Mouse (Mus musculus): Measurements from ENCODE around the gene Glul. TPM values are rescaled to one million over a fixed set of nuclear protein-coding genes. Genes with fewer than 3 reads are reported as not detected.

Gene Glul
- total RNA-seq, 2 experiments from 2014 or later = 72.9 to 127 TPM

DNA sequence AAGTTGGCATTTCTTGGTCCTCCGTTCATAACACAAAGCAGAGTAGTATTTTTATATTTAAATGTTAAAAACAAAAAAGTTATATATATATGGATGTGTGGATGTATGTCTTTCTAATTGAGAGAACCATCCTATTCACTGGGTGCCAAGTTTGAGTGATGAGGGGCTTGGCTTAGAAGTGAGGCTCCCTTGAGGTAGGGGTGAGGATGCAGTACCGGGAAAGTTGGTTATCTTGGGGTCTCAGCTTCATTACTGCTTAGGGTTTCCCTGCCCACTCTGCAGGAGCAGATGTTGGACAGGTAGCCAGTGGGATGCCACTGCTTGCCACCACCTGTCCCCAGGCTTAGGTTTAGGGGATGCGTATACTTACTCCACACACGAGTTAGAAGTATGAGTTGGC, 9.0 kb downstream of the Glul start:
- no peak for ATAC-seq (replicated peaks; ENCODE audit: low FRiP score, poor library complexity, severe bottlenecking)

DNA sequence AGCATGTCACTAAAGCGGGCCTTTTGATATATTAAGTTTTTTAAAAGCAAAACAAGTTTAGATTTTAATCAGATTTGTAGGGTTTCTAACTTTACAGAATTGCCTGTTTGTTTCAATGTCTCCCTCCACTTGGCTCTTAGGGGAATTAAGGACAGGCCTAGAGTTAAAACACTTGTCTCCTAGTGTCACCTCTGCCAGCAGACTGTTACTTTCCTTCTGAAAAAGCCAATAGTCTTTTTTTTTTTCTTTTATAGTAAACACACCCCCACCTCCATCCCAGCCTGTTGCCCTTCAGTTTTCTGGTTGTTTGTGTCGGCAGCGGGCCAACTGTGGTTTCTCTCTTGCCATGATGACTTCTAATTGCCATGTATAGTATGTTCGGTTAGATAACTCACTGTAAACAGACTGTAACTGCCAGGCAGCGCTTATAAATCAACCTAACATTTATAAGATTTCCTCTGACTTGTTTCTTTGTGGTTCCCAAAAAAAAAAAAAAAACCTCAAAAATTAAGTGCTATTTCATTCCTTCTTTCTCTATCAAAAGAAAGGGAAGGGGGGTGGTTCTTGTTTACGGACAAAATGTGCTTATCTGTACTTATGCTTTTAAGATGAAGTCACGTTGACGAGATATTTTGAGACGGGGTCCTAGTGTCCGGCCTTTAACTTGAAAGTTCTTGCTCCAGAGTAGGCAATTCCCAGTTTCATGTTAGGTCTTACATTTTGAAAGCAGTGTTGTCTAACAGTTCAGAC, 9.6 kb downstream of the Glul start:
- ATAC-seq (replicated peaks; ENCODE audit: low FRiP score, poor library complexity, severe bottlenecking) = peak; percentile 63

DNA sequence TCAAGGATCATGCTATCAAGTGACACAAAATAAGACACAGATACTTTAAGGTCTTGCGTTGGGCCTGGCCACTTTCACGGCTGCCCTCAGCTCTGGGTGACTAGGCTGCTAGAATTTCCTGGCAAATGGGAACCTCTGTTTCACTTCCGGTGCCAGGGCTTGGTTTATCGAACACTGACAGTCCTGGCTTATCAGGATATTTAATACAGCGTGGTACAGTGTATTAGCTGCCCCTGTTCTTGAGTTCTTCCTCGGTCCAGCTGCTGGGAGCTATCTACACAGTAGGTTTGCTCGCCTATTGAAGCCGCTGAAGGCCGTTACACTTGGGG, 10.2 kb downstream of the Glul start:
- ATAC-seq (replicated peaks; ENCODE audit: low FRiP score, poor library complexity, severe bottlenecking) = peak; percentile 80

DNA sequence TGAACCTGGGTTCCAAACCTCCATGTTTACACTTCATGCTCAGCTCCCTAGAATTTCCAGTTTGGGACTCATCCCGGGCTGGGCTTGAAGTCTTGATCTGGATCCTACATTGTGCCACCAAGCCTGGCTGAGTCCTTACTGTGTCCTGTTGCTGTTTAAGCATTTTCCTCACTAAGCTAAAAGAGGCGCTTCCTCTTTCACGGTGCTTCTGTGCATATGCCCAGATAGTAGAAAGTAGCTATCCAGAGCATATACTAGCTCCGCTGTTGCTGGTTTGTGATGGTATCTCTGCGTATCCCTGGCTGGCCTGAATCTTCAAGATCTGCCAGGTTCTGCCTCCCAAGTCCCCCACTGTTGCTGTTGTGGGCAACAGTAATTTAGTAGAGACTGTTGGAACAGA, 10.7 kb downstream of the Glul start:
- ATAC-seq (replicated peaks; ENCODE audit: low FRiP score, poor library complexity, severe bottlenecking) = 0 out of 2 replicates have a peak, but pooled peaks have one; percentile 8

DNA sequence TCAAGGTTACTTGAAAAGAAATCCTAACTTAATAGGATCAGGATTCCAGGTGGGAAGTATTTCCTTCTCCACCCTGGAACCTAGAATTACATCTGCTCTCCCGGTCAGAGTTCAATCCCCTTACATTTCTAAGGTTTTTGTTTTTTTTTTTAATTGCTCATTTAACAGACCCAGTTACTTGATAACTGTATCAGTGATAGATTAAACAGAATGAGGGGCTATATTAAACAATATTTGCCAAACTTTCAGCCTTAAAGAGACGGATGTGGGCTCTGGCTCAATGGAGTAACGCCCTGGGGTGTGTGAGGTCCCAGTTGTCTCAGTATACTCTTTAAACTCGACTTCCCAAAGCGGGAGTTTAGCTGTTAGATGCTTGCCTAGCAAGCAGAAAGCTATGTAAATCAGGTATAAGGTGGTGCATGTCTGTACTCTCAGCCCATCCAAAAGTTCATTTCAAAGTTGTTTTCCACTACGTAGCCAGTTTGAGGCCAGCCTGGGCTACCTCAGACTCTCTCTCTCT, 11.6 kb downstream of the Glul start:
- ATAC-seq (replicated peaks; ENCODE audit: low FRiP score, poor library complexity, severe bottlenecking) = no peak

DNA sequence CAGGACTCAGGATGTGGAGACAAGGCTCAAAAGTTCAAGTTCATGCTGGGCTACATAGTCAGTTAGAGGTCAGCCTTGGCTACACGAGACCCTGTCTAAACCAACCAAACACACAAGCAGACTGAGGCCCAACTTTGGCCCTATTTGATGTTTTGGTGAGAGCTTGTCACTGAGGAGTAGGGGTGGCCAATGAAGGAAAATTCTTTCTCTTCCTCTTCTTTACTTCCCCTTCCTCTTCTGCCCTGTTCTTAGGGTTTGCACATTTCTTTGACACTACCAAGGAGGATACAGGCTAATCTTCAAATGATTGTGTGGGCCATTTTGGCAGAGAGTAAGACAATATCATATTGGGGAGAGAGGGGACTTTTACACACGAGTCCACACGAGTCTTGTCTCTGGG, 14.1 kb downstream of the Glul start:
- no peak for ATAC-seq (replicated peaks; ENCODE audit: low FRiP score, poor library complexity, severe bottlenecking)

DNA sequence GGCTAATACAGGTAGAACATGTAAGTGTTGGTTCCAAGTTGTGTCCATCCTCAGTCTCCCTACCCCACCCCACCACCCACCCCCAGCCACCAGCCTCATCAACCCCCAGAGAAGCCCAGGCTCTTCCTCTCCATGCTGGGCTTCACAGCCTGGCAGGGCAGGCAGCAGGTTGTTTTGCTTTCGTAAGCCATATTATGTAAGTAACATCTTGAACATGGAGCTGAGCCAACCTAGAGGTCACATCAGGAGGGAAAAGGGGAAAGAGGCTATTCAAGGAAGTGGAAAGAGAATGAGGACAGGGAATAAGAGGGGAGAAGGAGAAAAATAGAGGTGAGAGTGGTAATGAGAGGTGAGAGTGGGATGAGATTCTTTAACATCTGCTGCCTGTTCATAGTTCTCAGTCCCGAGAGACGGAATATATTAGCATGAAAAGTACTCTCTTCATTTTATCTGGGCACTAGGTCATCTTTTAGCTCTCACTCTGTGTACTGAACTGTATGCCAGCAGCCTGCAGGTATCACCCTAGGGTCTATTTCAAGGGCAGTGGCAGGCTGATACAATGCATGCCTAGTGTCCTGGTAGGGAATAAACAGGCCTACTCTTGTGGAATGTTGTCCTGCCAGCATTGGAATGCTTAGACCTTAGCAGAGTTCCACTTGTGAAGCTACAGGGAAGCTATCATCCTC, 18.9 kb downstream of the Glul start:
- no peak for ATAC-seq (replicated peaks; ENCODE audit: low FRiP score, poor library complexity, severe bottlenecking)

DNA sequence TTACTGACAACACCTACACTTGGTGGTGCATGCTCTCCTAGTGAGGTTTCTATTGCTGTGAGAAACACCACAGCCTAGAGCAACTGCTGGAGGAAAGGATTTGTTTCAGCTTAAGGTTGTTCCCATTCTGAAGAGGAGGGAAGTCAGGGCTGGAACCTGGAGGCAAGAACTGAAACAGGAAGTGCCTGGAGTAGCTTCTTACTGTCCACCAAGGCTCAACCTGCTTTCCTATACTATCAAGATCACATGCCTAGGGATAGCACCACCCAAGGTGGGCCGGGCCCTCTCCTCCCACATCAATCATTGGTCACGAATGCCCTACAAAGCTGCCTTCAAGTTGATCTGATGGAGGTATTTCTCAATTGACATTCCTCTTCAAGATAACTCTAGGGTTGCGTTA, 21.9 kb downstream of the Glul start:
- ATAC-seq (replicated peaks; ENCODE audit: low FRiP score, poor library complexity, severe bottlenecking) = no peak

DNA sequence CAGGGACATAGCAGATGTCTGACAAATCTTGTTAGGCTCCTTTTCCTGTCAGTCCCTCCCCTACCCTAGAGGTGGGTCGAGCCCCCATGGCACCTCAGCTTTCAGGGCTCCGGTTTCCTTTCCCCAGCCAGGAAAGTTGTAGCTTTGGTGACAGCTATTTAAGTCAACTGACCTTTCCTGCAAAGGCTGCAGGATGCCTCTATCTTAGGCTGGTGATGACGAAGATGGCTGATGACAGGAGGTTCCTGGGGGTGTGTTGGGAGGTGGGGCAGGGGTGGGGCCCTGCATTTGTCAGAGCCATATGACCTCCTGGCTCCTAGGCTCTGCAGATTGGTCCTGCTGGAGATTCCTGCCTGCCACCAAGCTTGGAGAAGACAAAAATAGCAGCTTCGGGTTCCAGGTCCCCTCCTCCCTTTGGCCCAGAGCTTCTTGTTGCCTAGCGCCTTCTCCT, 22.9 kb downstream of the Glul start:
- no peak for ATAC-seq (replicated peaks; ENCODE audit: low FRiP score, poor library complexity, severe bottlenecking)

DNA sequence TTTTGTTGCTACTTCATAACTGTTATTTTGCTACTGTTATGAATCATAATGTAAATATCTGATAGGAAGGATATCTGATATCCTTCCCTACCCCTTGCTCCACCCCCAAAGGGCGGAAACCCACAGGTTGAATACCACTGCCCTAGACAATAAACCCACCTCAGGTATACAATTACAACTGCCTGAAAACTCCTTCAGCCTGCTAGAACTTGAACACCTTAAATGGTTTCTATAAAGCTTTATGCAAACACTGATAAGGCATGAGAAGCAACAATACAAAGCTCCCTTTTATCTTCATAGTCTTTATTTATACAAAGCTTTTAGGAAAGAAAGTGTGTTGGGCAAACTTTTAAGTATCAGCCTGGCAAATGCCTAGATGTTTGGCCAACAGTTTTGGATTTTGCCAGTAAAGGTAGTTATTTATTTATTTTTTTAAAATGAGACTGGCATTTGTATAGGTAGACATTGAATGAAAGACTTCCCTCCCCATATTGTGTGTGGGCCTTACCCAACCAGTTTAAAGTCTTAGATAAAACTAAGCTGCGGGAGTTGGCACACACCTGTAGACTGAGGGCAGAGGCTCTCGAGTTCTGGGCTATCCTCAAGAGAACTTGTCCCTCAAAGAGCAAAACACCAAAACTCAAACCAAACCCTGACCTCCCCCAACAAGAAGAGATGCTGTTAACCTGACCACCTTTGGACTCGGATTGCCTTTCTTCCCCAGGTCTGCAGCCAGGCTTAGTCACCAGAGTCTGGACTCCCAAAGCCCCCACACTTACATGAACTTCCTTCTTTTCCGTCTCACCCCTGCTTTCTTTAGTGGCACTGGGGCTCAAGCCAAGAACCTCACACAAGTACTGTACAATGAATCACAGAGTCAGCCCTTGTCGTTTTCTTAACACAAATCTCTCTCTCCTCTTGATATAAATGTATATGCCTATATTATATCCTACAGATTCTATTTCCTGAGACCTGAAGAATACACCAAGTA, 24.9 kb downstream of the Glul start:
- no peak for ATAC-seq (replicated peaks; ENCODE audit: low FRiP score, poor library complexity, severe bottlenecking)

DNA sequence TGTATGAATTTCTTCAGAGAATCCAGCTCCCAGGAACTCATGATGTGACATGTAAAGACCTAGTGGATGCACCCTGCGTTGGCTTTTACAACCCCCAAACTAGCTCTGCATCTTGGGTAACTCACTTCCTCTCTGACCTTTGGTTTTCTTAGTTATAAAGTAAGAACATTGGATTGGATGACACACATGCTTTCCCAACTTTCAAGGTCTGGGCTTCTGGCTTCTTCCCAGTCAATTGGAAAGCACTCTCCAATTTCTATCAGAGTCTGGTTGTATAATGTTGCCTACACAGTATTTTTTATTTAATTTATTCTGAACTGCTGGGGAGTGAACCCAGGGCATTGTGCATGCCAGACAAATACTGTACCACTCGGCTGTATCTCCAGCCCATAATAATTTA, 30.7 kb downstream of the Glul start:
- no peak for ATAC-seq (replicated peaks; ENCODE audit: low FRiP score, poor library complexity, severe bottlenecking)

DNA sequence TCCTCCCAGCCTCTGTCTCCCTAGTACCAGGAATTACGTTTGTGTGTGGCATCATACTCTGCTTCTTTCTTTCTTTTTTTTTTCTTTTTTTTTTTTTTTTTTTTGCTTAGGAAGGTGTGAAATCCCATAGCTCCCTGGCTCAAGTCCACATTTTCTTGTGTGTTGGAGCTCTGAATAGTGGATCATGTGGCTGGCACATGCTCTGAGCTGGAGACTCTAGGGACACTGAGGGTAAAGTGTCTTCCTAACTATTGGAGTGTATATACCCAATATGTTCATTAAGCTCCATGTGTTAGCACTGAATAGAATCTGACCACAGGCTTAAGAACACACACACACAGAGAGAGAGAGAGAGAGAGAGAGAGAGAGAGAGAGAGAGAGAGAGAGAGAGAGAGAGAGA, 34.0 kb downstream of the Glul start:
- no peak for ATAC-seq (replicated peaks; ENCODE audit: low FRiP score, poor library complexity, severe bottlenecking)

DNA sequence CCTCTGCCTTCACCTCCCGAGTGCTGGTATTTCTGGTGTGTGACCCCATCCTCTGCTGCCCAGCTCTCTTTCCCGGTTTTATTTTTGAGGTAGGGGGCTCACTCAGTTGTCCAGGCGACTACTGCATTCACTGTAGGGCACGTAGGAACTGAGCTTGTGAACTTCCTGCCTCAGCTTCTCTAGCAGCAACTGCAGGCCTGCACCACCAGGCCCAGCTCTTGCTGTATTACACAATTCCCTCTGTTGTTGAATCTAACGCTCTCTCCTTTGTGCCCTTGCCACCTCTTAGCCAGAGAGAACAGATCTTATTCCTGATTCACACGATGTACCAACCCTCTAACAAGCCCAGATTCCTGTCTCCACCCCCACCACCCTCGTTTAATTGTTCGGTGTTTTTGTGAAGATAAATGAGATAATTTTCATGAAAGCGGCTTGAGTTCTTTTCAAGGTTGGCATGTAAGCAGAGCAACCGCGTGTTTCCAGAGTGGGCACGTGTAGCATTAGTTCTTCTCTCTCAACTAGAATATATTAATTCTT, 36.2 kb downstream of the Glul start:
- no peak for ATAC-seq (replicated peaks; ENCODE audit: low FRiP score, poor library complexity, severe bottlenecking)

DNA sequence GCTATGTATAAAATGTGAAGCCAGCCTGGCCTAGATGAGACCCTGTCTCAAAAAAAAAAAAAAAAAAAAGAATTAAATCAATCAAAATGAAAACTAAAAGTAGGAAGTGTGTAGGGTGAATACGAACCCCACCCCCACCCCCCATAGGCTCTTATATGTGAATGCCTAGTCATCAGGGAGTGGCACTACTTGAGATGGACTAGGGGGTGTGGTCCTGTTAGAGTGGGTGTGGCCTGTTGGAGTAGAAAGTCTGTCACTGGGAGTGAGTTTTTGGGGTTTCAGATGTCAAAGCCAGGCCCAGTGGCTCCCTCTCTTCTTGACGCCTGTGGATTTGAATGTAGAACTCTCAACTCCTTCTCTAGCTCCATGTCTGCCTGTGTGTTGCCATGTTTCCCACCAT, 37.3 kb downstream of the Glul start:
- ATAC-seq (replicated peaks; ENCODE audit: low FRiP score, poor library complexity, severe bottlenecking) = peak; percentile 86

DNA sequence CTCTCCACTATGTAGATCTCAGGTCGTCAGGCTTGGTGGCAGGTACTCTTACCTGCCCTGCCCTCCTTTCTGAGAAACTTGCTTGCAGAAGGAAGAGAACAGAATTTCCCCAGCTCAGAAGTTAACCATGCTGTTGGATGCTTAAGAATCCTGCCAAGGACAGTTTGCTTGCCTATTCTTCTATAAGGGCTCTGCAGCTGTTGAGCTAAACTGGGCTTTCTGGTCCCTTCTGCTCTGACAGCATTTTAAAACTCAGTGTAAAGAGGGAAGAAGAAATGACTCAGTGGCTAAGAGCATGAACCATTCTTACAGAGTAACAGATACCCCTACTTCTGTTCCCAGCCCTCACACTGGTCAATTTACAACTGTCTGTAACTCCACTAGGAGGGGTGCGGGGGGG, 41.2 kb downstream of the Glul start:
- no peak for ATAC-seq (replicated peaks; ENCODE audit: low FRiP score, poor library complexity, severe bottlenecking)

DNA sequence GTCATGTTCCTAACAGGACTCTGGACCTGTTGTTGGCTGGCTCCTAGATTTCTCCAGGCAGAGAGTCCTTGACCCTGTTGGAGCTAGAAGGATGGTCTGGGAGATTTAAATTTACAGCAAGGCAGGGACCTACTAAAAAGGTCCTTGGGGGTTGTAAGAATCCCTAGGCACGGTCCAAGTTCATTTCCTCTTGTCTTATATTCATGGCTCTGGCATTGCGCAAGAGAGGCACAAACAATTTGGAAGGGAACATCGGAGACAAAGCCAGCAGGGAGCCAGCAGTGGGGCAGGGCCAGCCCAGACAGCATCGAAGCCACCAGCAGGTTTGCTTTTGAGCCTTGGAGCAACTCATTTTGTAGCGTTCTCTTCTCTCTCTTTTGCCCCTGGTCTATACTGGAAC, 45.4 kb downstream of the Glul start:
- ATAC-seq (replicated peaks; ENCODE audit: low FRiP score, poor library complexity, severe bottlenecking) = no peak

DNA sequence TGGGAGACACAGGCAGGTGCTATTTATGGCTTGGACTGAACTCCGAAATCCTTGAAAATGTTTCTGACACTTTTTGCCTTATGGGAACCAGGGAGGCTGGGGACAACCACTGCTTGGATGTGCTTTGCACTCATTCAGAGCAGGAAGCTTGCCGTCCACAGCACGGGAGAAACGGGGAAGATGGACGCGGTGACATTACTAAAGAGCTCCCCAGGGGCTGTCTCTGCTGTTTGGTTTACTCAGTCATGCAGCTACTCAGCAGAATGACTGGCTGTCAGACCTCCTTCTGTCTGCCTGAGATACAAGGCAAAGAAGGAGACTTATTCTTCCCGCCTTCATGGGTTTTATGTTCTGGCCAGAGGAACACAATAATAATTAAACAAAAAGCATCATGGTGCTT, 47.2 kb downstream of the Glul start:
- no peak for ATAC-seq (replicated peaks; ENCODE audit: low FRiP score, poor library complexity, severe bottlenecking)

DNA sequence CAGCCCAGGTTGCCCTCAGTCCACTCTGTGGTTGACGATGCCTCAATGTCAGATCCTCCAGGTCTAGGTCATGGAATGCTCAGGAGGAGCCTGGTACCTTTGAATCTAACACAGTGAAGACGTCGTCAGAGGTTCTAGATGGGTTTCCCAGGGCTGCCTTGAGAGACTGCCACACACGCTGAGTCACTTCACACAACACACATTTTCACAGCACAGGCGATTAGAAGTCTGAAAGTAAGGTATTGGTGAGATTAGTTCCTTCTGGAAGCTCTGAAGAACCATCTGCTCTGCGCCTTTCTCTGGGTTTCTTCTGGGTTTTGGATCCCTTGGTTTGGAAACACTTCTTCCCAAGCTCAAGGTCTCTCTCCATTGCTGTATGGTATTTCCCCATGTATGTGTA, 48.1 kb downstream of the Glul start:
- no peak for ATAC-seq (replicated peaks; ENCODE audit: low FRiP score, poor library complexity, severe bottlenecking)

DNA sequence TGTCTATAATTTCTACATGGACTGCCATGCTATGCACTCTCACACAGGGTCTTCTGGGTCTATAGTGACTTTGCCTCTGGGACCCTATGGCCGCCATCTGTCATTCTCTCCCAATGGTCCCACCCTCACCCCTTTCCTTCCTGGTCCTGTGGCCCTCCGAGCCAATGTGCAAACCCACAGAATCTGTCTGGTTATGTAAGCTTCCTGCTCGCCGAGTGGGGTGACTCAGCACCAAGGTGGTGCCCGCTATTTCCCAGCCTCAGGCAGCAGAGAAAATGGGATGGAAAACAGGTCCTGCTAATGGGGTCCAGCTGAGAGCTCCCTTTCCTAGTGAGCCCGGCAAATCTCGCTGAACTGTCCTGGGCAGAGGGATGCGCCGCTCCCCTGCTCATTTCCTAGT, 53.5 kb downstream of the Glul start:
- no peak for ATAC-seq (replicated peaks; ENCODE audit: low FRiP score, poor library complexity, severe bottlenecking)

DNA sequence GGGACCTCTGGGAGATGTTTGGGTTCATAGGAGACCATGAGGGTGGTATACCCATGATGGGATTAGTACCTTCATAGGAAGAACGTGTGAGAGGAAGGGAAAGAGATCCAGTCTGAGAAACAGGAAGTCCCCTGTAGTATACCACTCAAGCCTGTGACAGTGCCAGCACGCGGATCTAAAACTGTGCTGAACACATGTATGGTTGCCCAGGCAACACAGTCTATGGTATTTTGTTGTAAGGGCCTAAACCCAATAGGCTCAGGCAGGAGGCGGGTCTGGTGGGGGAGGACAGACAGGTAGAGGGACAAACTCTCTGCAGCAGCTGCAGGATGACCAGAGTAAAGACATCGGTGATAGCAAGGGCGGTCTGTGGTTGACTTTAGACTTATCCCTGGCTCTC, 54.1 kb downstream of the Glul start:
- no peak; the same call in 1 of the 2 replicates for ATAC-seq (replicated peaks; ENCODE audit: low FRiP score, poor library complexity, severe bottlenecking)

All from erythroid progenitor cell, adult 5-6 weeks (primary cell).